Mouse (Mus musculus): ENCODE results near the gene Zscan22. TPM values are rescaled to one million over a fixed set of nuclear protein-coding genes. Genes with fewer than 3 reads are reported as not detected.

Gene Zscan22
- polyA plus RNA-seq, 1 experiment: 3.0 TPM

- Histone ChIP-seq H3K4me3 (ENCODE audit: insufficient read depth, low read depth, low read length) (no peak overlapping the region), H3K4me1 (ENCODE audit: control insufficient read depth, insufficient read depth, insufficient read length, low read length) (no peaks in the 10 kb centered on the region)
Measured at GRCm38 (mm10) chr7:12954896-12955295, 57.3 kb downstream of the Zscan22 start.

GRCm38 (mm10) chr7:12957511-12957910 lies 59.9 kb downstream of the Zscan22 start:
- Histone ChIP-seq H3K4me1 (ENCODE audit: control insufficient read depth, insufficient read depth, insufficient read length, low read length) (no peaks in the 10 kb centered on the region), H3K27ac (replicated peaks; ENCODE audit: low read depth, low read length) (no peak overlapping the region), H3K4me3 (ENCODE audit: insufficient read depth, low read depth, low read length) (no peak overlapping the region)

More at GRCm38 (mm10) chr7:12954896-12955295, 57.3 kb downstream of the Zscan22 start:
- H3K27ac ChIP-seq (replicated peaks; ENCODE audit: low read depth, low read length): no peak overlapping the region

Other genes with a start within 250 kb of the Zscan22 start
- gene Vmn2r55, start 212.8 kb upstream of the Zscan22 start, polyA plus RNA-seq (2012; ENCODE audit: insufficient read depth, insufficient read length, missing spikeins): not detected in 2 replicates
- not detected in 2 replicates for gene Vmn2r56, start 162.8 kb upstream of the Zscan22 start, polyA plus RNA-seq (2012; ENCODE audit: insufficient read depth, insufficient read length, missing spikeins)
- gene Zscan18, start 94.2 kb upstream of the Zscan22 start, polyA plus RNA-seq (2012; ENCODE audit: insufficient read depth, insufficient read length, missing spikeins): not detected in 2 replicates
- 2.1 and 4.2 TPM in 2 replicates for gene Zfp329, start 79.0 kb upstream of the Zscan22 start, polyA plus RNA-seq (2012; ENCODE audit: insufficient read depth, insufficient read length, missing spikeins)
- gene Zfp110, start 63.1 kb upstream of the Zscan22 start, polyA plus RNA-seq (2012; ENCODE audit: insufficient read depth, insufficient read length, missing spikeins): 12.2 and 15.1 TPM in 2 replicates
- 2.0 and 2.5 TPM in 2 replicates for gene Zfp128, start 16.6 kb upstream of the Zscan22 start, polyA plus RNA-seq (2012; ENCODE audit: insufficient read depth, insufficient read length, missing spikeins)
- gene Rps5, start 24.5 kb downstream of the Zscan22 start, polyA plus RNA-seq (2012; ENCODE audit: insufficient read depth, insufficient read length, missing spikeins): 533 and 648 TPM in 2 replicates
- not detected in 2 replicates for gene Rnf225, start 29.6 kb downstream of the Zscan22 start, polyA plus RNA-seq (2012; ENCODE audit: insufficient read depth, insufficient read length, missing spikeins)
- 1.4 and 2.7 TPM in 2 replicates for gene Zfp324, start 68.0 kb downstream of the Zscan22 start, polyA plus RNA-seq (2012; ENCODE audit: insufficient read depth, insufficient read length, missing spikeins)
- gene Zfp446, start 80.0 kb downstream of the Zscan22 start, polyA plus RNA-seq (2012; ENCODE audit: insufficient read depth, insufficient read length, missing spikeins): 0.55 and 1.2 TPM in 2 replicates
- not detected in 2 replicates for gene Slc27a5, start 100.4 kb downstream of the Zscan22 start, polyA plus RNA-seq (2012; ENCODE audit: insufficient read depth, insufficient read length, missing spikeins)
- 39.4 and 56.3 TPM in 2 replicates for gene Trim28, start 101.3 kb downstream of the Zscan22 start, polyA plus RNA-seq (2012; ENCODE audit: insufficient read depth, insufficient read length, missing spikeins)
- 2.1 and 4.0 TPM in 2 replicates for gene Zbtb45, start 112.2 kb downstream of the Zscan22 start, polyA plus RNA-seq (2012; ENCODE audit: insufficient read depth, insufficient read length, missing spikeins)
- 194 and 239 TPM in 2 replicates for gene Chmp2a, start 137.0 kb downstream of the Zscan22 start, polyA plus RNA-seq (2012; ENCODE audit: insufficient read depth, insufficient read length, missing spikeins)
- 258 and 293 TPM in 2 replicates for gene Ube2m, start 140.5 kb downstream of the Zscan22 start, polyA plus RNA-seq (2012; ENCODE audit: insufficient read depth, insufficient read length, missing spikeins)
- gene Mzf1, start 156.9 kb downstream of the Zscan22 start, polyA plus RNA-seq (2012; ENCODE audit: insufficient read depth, insufficient read length, missing spikeins): not detected in 2 replicates
- 0.16 TPM in 1 of 2 replicates, not detected in the other for gene Vmn1r85, start 197.4 kb downstream of the Zscan22 start, polyA plus RNA-seq (2012; ENCODE audit: insufficient read depth, insufficient read length, missing spikeins)
- not detected in 2 replicates for gene Vmn1r86, start 222.1 kb downstream of the Zscan22 start, polyA plus RNA-seq (2012; ENCODE audit: insufficient read depth, insufficient read length, missing spikeins)
- gene Vmn1r87, start 242.3 kb downstream of the Zscan22 start, polyA plus RNA-seq (2012; ENCODE audit: insufficient read depth, insufficient read length, missing spikeins): not detected in 2 replicates